Mouse (Mus musculus): ENCODE measurements at regions not wholly inside any gene's neighbourhood (a gene's known extent, or its start where the extent isn't known, plus 50 kb on each side); places are given as distances from the start of the nearest gene placed in this dataset.

GRCm38 (mm10) chr11:25157861-25158245 lies 1052.7 kb downstream of the 5730522E02Rik start:
- no peak for DNase-seq

GRCm38 (mm10) chr11:25158884-25159283 lies 1051.7 kb downstream of the 5730522E02Rik start:
- DNase-seq = no peak

- DNase-seq = no peak
Measured at GRCm38 (mm10) chr11:25167939-25168338, 1042.6 kb downstream of the 5730522E02Rik start.

- DNase-seq = no peak
Measured at GRCm38 (mm10) chr11:25171048-25171447, 1039.5 kb downstream of the 5730522E02Rik start.

All from layer of hippocampus, adult 9-11 months (tissue).